Mouse (Mus musculus) midbrain, embryonic 13.5 days (tissue): ENCODE results near the gene Majin. TPM values are rescaled to one million over a fixed set of nuclear protein-coding genes. Genes with fewer than 3 reads are reported as not detected.

ENCODE experiments used
- ATAC-seq: fragments of 200-750 bp; cut with Nextera tagmentation; 2 replicates; pipeline ENCODE4 v1.8.0; 2017; ENCODE audit warnings: mild to moderate bottlenecking, moderate TSS enrichment, moderate library complexity
- H3K27ac ChIP-seq: fragments of 300-500 bp; sonication (generic); 2 replicates; pipeline ENCODE4 v1.5.1; 2015; ENCODE audit warnings: inconsistent platforms, mild to moderate bottlenecking, moderate library complexity
- H3K27me3 ChIP-seq: fragments of 300-500 bp; sonication (generic); 2 replicates; pipeline ENCODE4 v1.6.1; 2015; ENCODE audit warnings: mild to moderate bottlenecking, inconsistent platforms
- H3K36me3 ChIP-seq: fragments of 300-500 bp; sonication (generic); 2 replicates; pipeline ENCODE4 v1.6.1; 2015; ENCODE audit warnings: mild to moderate bottlenecking, inconsistent platforms
- H3K4me1 ChIP-seq: fragments of 300-500 bp; sonication (generic); replicated peaks from 2 replicates; pipeline ENCODE4 v1.6.1; 2015; ENCODE audit warnings: inconsistent platforms
- H3K4me2 ChIP-seq: fragments of 300-500 bp; sonication (generic); replicated peaks from 2 replicates; pipeline ENCODE4 v1.6.1; 2015; ENCODE audit warnings: moderate library complexity, mild to moderate bottlenecking, inconsistent platforms
- H3K4me3 ChIP-seq: fragments of 300-500 bp; sonication (generic); replicated peaks from 2 replicates; pipeline ENCODE4 v1.5.1; 2015; ENCODE audit warnings: mild to moderate bottlenecking, inconsistent platforms
- H3K9ac ChIP-seq: fragments of 300-500 bp; sonication (generic); replicated peaks from 2 replicates; pipeline ENCODE4 v1.6.1; 2015; ENCODE audit warnings: mild to moderate bottlenecking, inconsistent platforms
- H3K9me3 ChIP-seq: fragments of 300-500 bp; sonication (generic); 2 replicates; pipeline ENCODE4 v1.6.1; 2016; ENCODE audit warnings: mild to moderate bottlenecking, inconsistent platforms
- WGBS: fragments of 180-500 bp; shearing (Covaris S2); methylation state at CpG from one replicate; pipeline ENCODE4 v1.1.7; 2015; 5-methylcytosine and 5-hydroxymethylcytosine counted together
- polyA plus RNA-seq: library from polyadenylated mRNA; unstranded; fragments of >200 nt; fragmentation: Nextera tagmentation; extraction: Ambion mirVana; gene quantifications from 2 replicates; pipeline ENCODE4 v1.2.1, GENCODE M21; 2015

Gene Majin
- polyA plus RNA-seq, 1 experiment from 2014 or later = not detected

- Histone ChIP-seq H3K4me3 (no peak overlapping the region), H3K9ac (no peak overlapping the region)
Observed at GRCm38 (mm10) chr19:6243226-6243625, 59.0 kb downstream of the Majin start.

DNA sequence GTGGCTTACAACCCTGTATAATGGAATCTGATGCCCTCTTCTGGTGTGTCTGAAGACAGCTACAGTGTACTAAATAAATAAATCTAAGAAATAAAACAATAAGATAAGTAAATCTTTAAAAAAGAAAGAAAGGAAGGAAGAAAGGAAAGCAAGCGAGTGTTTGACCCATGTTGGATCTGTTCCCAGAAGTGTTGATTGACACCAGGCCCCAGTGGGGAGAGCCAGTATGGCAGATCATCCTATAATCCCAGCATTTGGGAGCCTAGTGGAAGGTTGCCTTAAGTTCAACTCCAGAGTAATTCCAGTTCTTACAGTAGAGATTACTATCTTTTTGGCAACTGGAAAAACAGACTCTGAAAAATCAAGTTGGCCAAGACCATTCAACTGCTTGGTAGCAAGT lies 61.6 kb downstream of the Majin start:
- Histone ChIP-seq H3K36me3 (peaks cover 59% of the 10 kb centered on the region), H3K9me3 (no peaks in the 10 kb centered on the region), H3K4me1 (peaks cover 14% of the 10 kb centered on the region), H3K27me3 (no peaks in the 10 kb centered on the region), H3K27ac (no peak overlapping the region), H3K9ac (no peak overlapping the region), H3K4me3 (no peak overlapping the region), H3K4me2 (no peak overlapping the region)
- WGBS = 87% methylated on average over 1 of the region's 1 CpGs
- ATAC-seq = no peak

More at GRCm38 (mm10) chr19:6243226-6243625, 59.0 kb downstream of the Majin start:
- Histone ChIP-seq H3K9me3 (no peaks in the 10 kb centered on the region), H3K27me3 (no peaks in the 10 kb centered on the region), H3K4me1 (peaks cover 16% of the 10 kb centered on the region), H3K4me2 (peak overlapping the region; percentile 91; the same call in 1 of the 2 replicates), H3K27ac (no peak overlapping the region), H3K36me3 (peaks cover 39% of the 10 kb centered on the region)
- ATAC-seq = no peak
- 85% methylated on average over 5 of the region's 5 CpGs for WGBS

DNA sequence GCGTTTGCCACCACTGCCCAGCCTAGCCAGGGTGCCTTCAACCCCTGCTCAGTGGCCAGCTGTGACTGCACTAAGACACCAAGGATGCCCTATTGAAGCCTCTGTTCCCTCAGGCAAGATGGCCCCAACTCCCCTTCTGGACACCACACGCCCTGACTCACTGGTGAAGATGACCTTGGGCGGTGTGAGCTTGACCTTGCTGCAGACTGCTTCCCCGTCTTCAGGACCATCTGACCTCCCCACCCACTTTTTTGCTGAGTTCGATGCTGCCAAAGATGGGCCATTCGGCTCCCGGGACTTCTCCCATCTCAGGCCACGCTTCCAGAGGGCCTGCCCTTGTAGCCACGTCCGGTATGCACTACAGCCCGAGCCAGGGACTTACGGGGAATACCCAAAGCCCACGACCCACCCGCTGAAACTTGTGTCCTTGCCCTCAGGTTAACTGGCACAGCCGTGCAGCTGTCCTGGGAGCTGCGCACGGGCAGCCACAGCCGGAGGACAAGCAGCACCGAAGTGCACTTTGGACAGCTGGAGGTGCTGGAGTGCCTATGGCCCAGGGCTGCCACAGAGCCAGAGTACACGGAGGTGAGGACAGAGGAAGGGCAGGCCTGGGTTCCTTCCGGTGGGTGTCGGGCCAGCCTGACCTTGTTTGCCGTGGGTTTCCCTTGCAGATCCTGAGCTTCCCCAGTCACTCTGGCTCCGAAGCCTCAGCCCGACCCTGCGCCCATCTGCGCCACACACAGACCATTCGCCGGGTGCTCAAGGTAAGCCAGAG lies 63.5 kb downstream of the Majin start:
- H3K9ac ChIP-seq = no peak overlapping the region
- no peak overlapping the region for H3K27ac ChIP-seq
- no peak overlapping the region for H3K4me3 ChIP-seq
- no peaks in the 10 kb centered on the region for H3K9me3 ChIP-seq
- no peak overlapping the region for H3K4me2 ChIP-seq
- peaks cover 77% of the 10 kb centered on the region for H3K36me3 ChIP-seq
- peaks cover 7% of the 10 kb centered on the region for H3K4me1 ChIP-seq
- no peak for ATAC-seq
- H3K27me3 ChIP-seq = no peaks in the 10 kb centered on the region
- 93% methylated on average over 29 of the region's 29 CpGs for WGBS

DNA sequence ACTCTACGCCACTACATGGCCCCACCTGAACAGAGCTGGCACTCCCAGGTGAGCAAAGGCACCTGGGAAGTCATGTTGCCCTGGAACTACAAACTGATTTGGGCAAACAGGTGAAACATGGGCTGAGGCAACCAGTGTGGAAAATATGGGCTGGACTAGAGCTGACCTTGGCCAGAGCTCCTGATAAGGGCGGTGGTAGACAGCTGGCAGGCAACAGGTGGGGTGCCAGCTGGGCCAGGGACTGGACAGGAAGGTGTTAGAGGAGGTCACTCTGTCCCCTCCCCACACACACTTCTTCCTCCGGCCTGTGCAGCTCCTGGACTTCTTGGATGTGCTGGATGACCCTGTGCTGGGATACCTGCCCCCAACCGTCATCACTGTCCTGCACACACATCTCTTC lies 68.8 kb downstream of the Majin start:
- no peaks in the 10 kb centered on the region for H3K27me3 ChIP-seq
- H3K9me3 ChIP-seq = no peaks in the 10 kb centered on the region
- 91% methylated on average over 4 of the region's 4 CpGs for WGBS
- no peak overlapping the region for H3K27ac ChIP-seq
- H3K9ac ChIP-seq = no peak overlapping the region
- no peak overlapping the region for H3K4me2 ChIP-seq
- H3K4me3 ChIP-seq = no peak overlapping the region
- H3K4me1 ChIP-seq = no peaks in the 10 kb centered on the region
- peaks cover 93% of the 10 kb centered on the region for H3K36me3 ChIP-seq
- ATAC-seq = no peak

GRCm38 (mm10) chr19:6260428-6260827 lies 76.2 kb downstream of the Majin start:
- ATAC-seq = no peak
- 73% methylated on average over 2 of the region's 2 CpGs for WGBS
- no peak overlapping the region for H3K9ac ChIP-seq

DNA sequence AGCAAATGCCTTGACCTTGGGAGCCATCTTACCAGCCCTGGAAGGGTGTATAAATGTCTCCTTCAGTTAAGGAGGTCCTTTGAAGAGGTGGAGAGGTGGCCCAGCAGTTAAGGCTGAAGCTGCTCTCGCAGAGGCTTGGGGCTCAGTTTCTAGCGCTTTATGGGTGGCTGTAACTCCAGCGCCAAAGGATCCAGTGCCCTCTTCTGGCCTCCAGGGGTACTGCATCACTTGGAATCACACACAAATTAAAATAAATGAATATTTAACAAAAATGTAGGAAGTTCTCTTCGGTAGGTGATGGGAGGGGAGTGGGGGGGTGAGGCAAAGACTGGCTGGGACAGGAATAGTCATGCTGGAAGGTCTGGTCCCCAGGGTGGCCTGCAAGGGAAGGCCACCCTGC lies 76.8 kb downstream of the Majin start:
- 78% methylated on average over 4 of the region's 4 CpGs for WGBS
- no peak overlapping the region for H3K27ac ChIP-seq
- no peak overlapping the region for H3K4me2 ChIP-seq
- no peaks in the 10 kb centered on the region for H3K27me3 ChIP-seq
- H3K4me1 ChIP-seq = no peaks in the 10 kb centered on the region
- no peak for ATAC-seq
- peaks cover 69% of the 10 kb centered on the region for H3K36me3 ChIP-seq
- no peak overlapping the region for H3K9ac ChIP-seq
- 0 out of 2 replicates have a peak, but pooled peaks cover 3% of the 10 kb centered on the region for H3K9me3 ChIP-seq
- H3K4me3 ChIP-seq = no peak overlapping the region

More at GRCm38 (mm10) chr19:6260428-6260827, 76.2 kb downstream of the Majin start:
- Histone ChIP-seq H3K9me3 (0 out of 2 replicates have a peak, but pooled peaks cover 3% of the 10 kb centered on the region), H3K27ac (no peak overlapping the region), H3K4me2 (no peak overlapping the region), H3K4me3 (no peak overlapping the region), H3K4me1 (no peaks in the 10 kb centered on the region), H3K27me3 (no peaks in the 10 kb centered on the region), H3K36me3 (peaks cover 74% of the 10 kb centered on the region)

DNA sequence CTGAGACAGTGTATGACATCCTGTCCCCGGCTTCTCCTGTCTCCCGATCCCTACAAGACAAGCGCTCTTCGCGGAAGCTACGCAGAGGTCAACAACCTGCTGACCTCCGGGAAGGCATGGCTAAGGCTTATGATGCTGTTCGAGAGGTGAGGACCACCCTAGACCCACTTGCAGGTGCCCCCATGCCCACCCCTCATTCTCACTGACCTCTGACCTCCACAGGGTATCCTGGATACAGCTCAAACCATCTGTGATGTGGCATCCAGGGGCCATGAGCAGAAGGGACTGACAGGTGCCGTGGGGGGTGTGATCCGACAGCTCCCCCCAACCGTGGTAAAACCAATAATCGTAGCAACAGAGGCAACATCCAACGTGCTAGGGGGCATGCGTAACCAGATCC lies 77.2 kb downstream of the Majin start:
- H3K4me2 ChIP-seq = no peak overlapping the region
- H3K4me3 ChIP-seq = no peak overlapping the region
- no peak for ATAC-seq
- no peaks in the 10 kb centered on the region for H3K27me3 ChIP-seq
- H3K36me3 ChIP-seq = peaks cover 64% of the 10 kb centered on the region
- H3K4me1 ChIP-seq = no peaks in the 10 kb centered on the region
- WGBS = 95% methylated on average over 14 of the region's 14 CpGs
- H3K9ac ChIP-seq = no peak overlapping the region
- H3K27ac ChIP-seq = no peak overlapping the region
- H3K9me3 ChIP-seq = 0 out of 2 replicates have a peak, but pooled peaks cover 3% of the 10 kb centered on the region

GRCm38 (mm10) chr19:6262222-6262621 lies 78.0 kb downstream of the Majin start:
- Histone ChIP-seq H3K27me3 (no peaks in the 10 kb centered on the region), H3K4me3 (no peak overlapping the region), H3K36me3 (peaks cover 56% of the 10 kb centered on the region), H3K4me2 (no peak overlapping the region), H3K9ac (no peak overlapping the region), H3K9me3 (0 out of 2 replicates have a peak, but pooled peaks cover 3% of the 10 kb centered on the region), H3K27ac (no peak overlapping the region), H3K4me1 (no peaks in the 10 kb centered on the region)
- ATAC-seq = no peak
- 52% methylated on average over 7 of the region's 7 CpGs for WGBS

GRCm38 (mm10) chr19:6262839-6263433 lies 78.7 kb downstream of the Majin start:
- Histone ChIP-seq H3K27me3 (no peaks in the 10 kb centered on the region), H3K9ac (no peak overlapping the region), H3K4me2 (no peak overlapping the region), H3K4me1 (no peaks in the 10 kb centered on the region), H3K27ac (no peak overlapping the region), H3K4me3 (no peak overlapping the region), H3K9me3 (0 out of 2 replicates have a peak, but pooled peaks cover 3% of the 10 kb centered on the region), H3K36me3 (peaks cover 49% of the 10 kb centered on the region)
- no peak for ATAC-seq
- 90% methylated on average over 8 of the region's 8 CpGs for WGBS

- no peak overlapping the region for H3K9ac ChIP-seq
- H3K4me2 ChIP-seq = no peak overlapping the region
- 0 out of 2 replicates have a peak, but pooled peaks cover 3% of the 10 kb centered on the region for H3K4me1 ChIP-seq
- peaks cover 36% of the 10 kb centered on the region for H3K36me3 ChIP-seq
- H3K27me3 ChIP-seq = no peaks in the 10 kb centered on the region
- H3K9me3 ChIP-seq = 0 out of 2 replicates have a peak, but pooled peaks cover 3% of the 10 kb centered on the region
- 86% methylated on average over 9 of the region's 9 CpGs for WGBS
- no peak overlapping the region for H3K27ac ChIP-seq
- ATAC-seq = no peak
- no peak overlapping the region for H3K4me3 ChIP-seq
Observed at GRCm38 (mm10) chr19:6264200-6264599, 80.0 kb downstream of the Majin start.

DNA sequence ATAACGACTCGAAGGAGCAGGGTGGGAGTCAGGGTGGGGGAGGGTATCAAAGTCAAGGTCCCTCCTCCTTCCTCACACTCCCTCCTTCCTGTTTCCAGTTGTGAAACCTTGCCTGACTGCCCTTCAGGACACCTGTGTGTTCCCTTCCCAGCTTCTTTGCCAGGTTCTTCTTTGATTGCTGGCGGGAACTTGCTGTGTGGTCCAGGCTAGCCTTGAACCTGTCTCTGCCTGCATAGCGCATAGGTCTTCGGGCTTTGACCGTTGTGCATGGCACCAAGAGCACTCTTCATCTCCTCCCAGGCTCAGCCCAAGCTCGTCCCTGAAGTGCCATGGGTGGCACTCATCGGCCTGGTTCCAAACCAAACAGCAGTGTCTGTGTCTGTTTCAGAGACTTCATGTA lies 80.8 kb downstream of the Majin start:
- Histone ChIP-seq H3K27me3 (no peaks in the 10 kb centered on the region), H3K9ac (no peak overlapping the region), H3K4me3 (no peak overlapping the region), H3K27ac (no peak overlapping the region), H3K36me3 (peaks cover 31% of the 10 kb centered on the region), H3K9me3 (0 out of 2 replicates have a peak, but pooled peaks cover 3% of the 10 kb centered on the region), H3K4me2 (no peak overlapping the region), H3K4me1 (0 out of 2 replicates have a peak, but pooled peaks cover 3% of the 10 kb centered on the region)
- 94% methylated on average over 8 of the region's 8 CpGs for WGBS
- ATAC-seq = no peak

GRCm38 (mm10) chr19:6265727-6266182 lies 81.6 kb downstream of the Majin start:
- H3K27me3 ChIP-seq = no peaks in the 10 kb centered on the region
- H3K9me3 ChIP-seq = 0 out of 2 replicates have a peak, but pooled peaks cover 3% of the 10 kb centered on the region
- no peak overlapping the region for H3K9ac ChIP-seq
- H3K4me2 ChIP-seq = no peak overlapping the region
- no peak overlapping the region for H3K27ac ChIP-seq
- H3K4me1 ChIP-seq = 0 out of 2 replicates have a peak, but pooled peaks cover 3% of the 10 kb centered on the region
- no peak overlapping the region for H3K4me3 ChIP-seq
- peaks cover 23% of the 10 kb centered on the region for H3K36me3 ChIP-seq
- 64% methylated on average over 6 of the region's 6 CpGs for WGBS
- no peak for ATAC-seq
